Mouse (Mus musculus) thymus, adult 2 months (tissue): Measurements from ENCODE around the gene Cdr2.

Source experiments
- CTCF ChIP-seq: fragments of 200-500 bp; IDR thresholded peaks from 2 replicates; pipeline ENCODE4 v1.5.1; 2012; ENCODE audit warnings: mild to moderate bottlenecking, control low read depth, low read length, moderate library complexity, borderline replicate concordance; ENCODE audit not compliant: control insufficient read depth, poor library complexity, insufficient read depth; ENCODE audit errors: extremely low read depth
- POLR2A ChIP-seq: fragments of 200-500 bp; IDR thresholded peaks from 2 replicates; pipeline ENCODE4 v1.6.1; 2012; ENCODE audit warnings: mild to moderate bottlenecking, low read length, control low read depth, moderate library complexity; ENCODE audit not compliant: control insufficient read depth, poor library complexity, insufficient read depth; ENCODE audit errors: extremely low read depth

GRCm38 (mm10) chr7:121011794-121012689, 29.9 kb upstream of the Cdr2 start:
- TF ChIP-seq CTCF (no peak), POLR2A (no peak)
